Mouse (Mus musculus): ENCODE results near the gene Wwox. TPM values are rescaled to one million over a fixed set of nuclear protein-coding genes. Genes with fewer than 3 reads are reported as not detected.

Gene Wwox
- total RNA-seq, 1 experiment: 12.5 TPM

- Histone ChIP-seq H3K27ac (ENCODE audit: insufficient read depth, low read depth, low read length, poor library complexity, severe bottlenecking) (no peak overlapping the region), H3K4me3 (ENCODE audit: insufficient read depth in 1 of 2, low read depth in 1 of 2, low read length in 2 of 2, poor library complexity in 1 of 2, severe bottlenecking in 1 of 2) (no peak overlapping the region), H3K4me1 (ENCODE audit: control insufficient read depth in 2 of 2, insufficient read depth in 2 of 2, low read length in 2 of 2, poor library complexity in 1 of 2) (no peaks in the 10 kb centered on the region), H3K36me3 (ENCODE audit: control insufficient read depth, insufficient read depth, low read length, poor library complexity, severe bottlenecking) (no peaks in the 10 kb centered on the region), H3K9me3 (ENCODE audit: control insufficient read depth, insufficient read depth, low read depth, low read length) (no peaks in the 10 kb centered on the region), H3K9ac (ENCODE audit: insufficient read depth, low read depth, low read length, poor library complexity, severe bottlenecking) (no peak overlapping the region)
- in situ Hi-C loops (cut with MboI; ENCODE audit: low sequenced_read_pairs in 2 of 2, unreplicated experiment in 2 of 2): no loop called here
- no peak for TF ChIP-seq ZC3H11A (IDR thresholded peaks at IDR 0.05; ENCODE audit: borderline replicate concordance, low read depth, low read length)
- TF ChIP-seq CHD2 (IDR thresholded peaks at IDR 0.05; ENCODE audit: low read depth, low read length): no peak
- TF ChIP-seq ZNF384 (IDR thresholded peaks at IDR 0.05; ENCODE audit: low read depth, low read length): no peak
- no peak for TF ChIP-seq MAFK (IDR thresholded peaks at IDR 0.05; ENCODE audit: insufficient read depth, low read depth, low read length)
- no peak for TF ChIP-seq HCFC1 (IDR thresholded peaks at IDR 0.05; ENCODE audit: borderline replicate concordance, insufficient read depth, low read length)
- no peak for DNase-seq (ENCODE audit: low read depth, low spot score)
Observed at GRCm38 (mm10) chr8:114593424-114594157, 154.1 kb downstream of the Wwox start.

GRCm38 (mm10) chr8:114594811-114595210 is 155.4 kb downstream of the Wwox start:
- no peaks in the 10 kb centered on the region for H3K36me3 ChIP-seq (ENCODE audit: control insufficient read depth, insufficient read depth, low read length, poor library complexity, severe bottlenecking)
- DNase-seq (ENCODE audit: low read depth, low spot score): no peak
- in situ Hi-C loops (cut with MboI; ENCODE audit: low sequenced_read_pairs in 2 of 2, unreplicated experiment in 2 of 2): no loop called here
- H3K4me3 ChIP-seq (ENCODE audit: insufficient read depth in 1 of 2, low read depth in 1 of 2, low read length in 2 of 2, poor library complexity in 1 of 2, severe bottlenecking in 1 of 2): no peak overlapping the region
- H3K9ac ChIP-seq (ENCODE audit: insufficient read depth, low read depth, low read length, poor library complexity, severe bottlenecking): no peak overlapping the region
- H3K4me1 ChIP-seq (ENCODE audit: control insufficient read depth in 2 of 2, insufficient read depth in 2 of 2, low read length in 2 of 2, poor library complexity in 1 of 2): no peaks in the 10 kb centered on the region
- no peak overlapping the region for H3K27ac ChIP-seq (ENCODE audit: insufficient read depth, low read depth, low read length, poor library complexity, severe bottlenecking)
- no peaks in the 10 kb centered on the region for H3K9me3 ChIP-seq (ENCODE audit: control insufficient read depth, insufficient read depth, low read depth, low read length)
- TF ChIP-seq MAFK (IDR thresholded peaks at IDR 0.05; ENCODE audit: insufficient read depth, low read depth, low read length): no peak

GRCm38 (mm10) chr8:114599555-114599954 is 160.1 kb downstream of the Wwox start:
- in situ Hi-C loops (cut with MboI; ENCODE audit: low sequenced_read_pairs in 2 of 2, unreplicated experiment in 2 of 2): no loop called here
- Histone ChIP-seq H3K27ac (ENCODE audit: insufficient read depth, low read depth, low read length, poor library complexity, severe bottlenecking) (no peak overlapping the region), H3K9ac (ENCODE audit: insufficient read depth, low read depth, low read length, poor library complexity, severe bottlenecking) (no peak overlapping the region), H3K36me3 (ENCODE audit: control insufficient read depth, insufficient read depth, low read length, poor library complexity, severe bottlenecking) (no peaks in the 10 kb centered on the region), H3K4me1 (ENCODE audit: control insufficient read depth in 2 of 2, insufficient read depth in 2 of 2, low read length in 2 of 2, poor library complexity in 1 of 2) (peaks cover 0 to 3% of the 10 kb centered on the region in 2 experiments; a peak in 1 of 4 replicates), H3K4me3 (ENCODE audit: insufficient read depth in 1 of 2, low read depth in 1 of 2, low read length in 2 of 2, poor library complexity in 1 of 2, severe bottlenecking in 1 of 2) (no peak overlapping the region), H3K9me3 (ENCODE audit: control insufficient read depth, insufficient read depth, low read depth, low read length) (no peaks in the 10 kb centered on the region)
- TF ChIP-seq HCFC1 (IDR thresholded peaks at IDR 0.05; ENCODE audit: borderline replicate concordance, insufficient read depth, low read length) (no peak), ZNF384 (IDR thresholded peaks at IDR 0.05; ENCODE audit: low read depth, low read length) (no peak), ZC3H11A (IDR thresholded peaks at IDR 0.05; ENCODE audit: borderline replicate concordance, low read depth, low read length) (no peak), MAFK (IDR thresholded peaks at IDR 0.05; ENCODE audit: insufficient read depth, low read depth, low read length) (no peak), CHD2 (IDR thresholded peaks at IDR 0.05; ENCODE audit: low read depth, low read length) (no peak)
- DNase-seq (ENCODE audit: low read depth, low spot score): no peak

- in situ Hi-C loops (cut with MboI; ENCODE audit: low sequenced_read_pairs in 2 of 2, unreplicated experiment in 2 of 2): no loop called here
- H3K27ac ChIP-seq (ENCODE audit: insufficient read depth, low read depth, low read length, poor library complexity, severe bottlenecking): no peak overlapping the region
- H3K4me3 ChIP-seq (ENCODE audit: insufficient read depth in 1 of 2, low read depth in 1 of 2, low read length in 2 of 2, poor library complexity in 1 of 2, severe bottlenecking in 1 of 2): no peak overlapping the region
- H3K9me3 ChIP-seq (ENCODE audit: control insufficient read depth, insufficient read depth, low read depth, low read length): no peaks in the 10 kb centered on the region
- peaks cover 0 to 3% of the 10 kb centered on the region in 2 experiments; a peak in 1 of 4 replicates for H3K4me1 ChIP-seq (ENCODE audit: control insufficient read depth in 2 of 2, insufficient read depth in 2 of 2, low read length in 2 of 2, poor library complexity in 1 of 2)
- DNase-seq (ENCODE audit: low read depth, low spot score): no peak
- no peak for TF ChIP-seq ZC3H11A (IDR thresholded peaks at IDR 0.05; ENCODE audit: borderline replicate concordance, low read depth, low read length)
- no peak for TF ChIP-seq ZNF384 (IDR thresholded peaks at IDR 0.05; ENCODE audit: low read depth, low read length)
- no peak for TF ChIP-seq CHD2 (IDR thresholded peaks at IDR 0.05; ENCODE audit: low read depth, low read length)
- TF ChIP-seq HCFC1 (IDR thresholded peaks at IDR 0.05; ENCODE audit: borderline replicate concordance, insufficient read depth, low read length): no peak
- no peak for TF ChIP-seq MAFK (IDR thresholded peaks at IDR 0.05; ENCODE audit: insufficient read depth, low read depth, low read length)
- H3K36me3 ChIP-seq (ENCODE audit: control insufficient read depth, insufficient read depth, low read length, poor library complexity, severe bottlenecking): no peaks in the 10 kb centered on the region
- no peak overlapping the region for H3K9ac ChIP-seq (ENCODE audit: insufficient read depth, low read depth, low read length, poor library complexity, severe bottlenecking)
Observed at GRCm38 (mm10) chr8:114600196-114600595, 160.7 kb downstream of the Wwox start.

- TF ChIP-seq CHD2 (IDR thresholded peaks at IDR 0.05; ENCODE audit: low read depth, low read length) (no peak), ZC3H11A (IDR thresholded peaks at IDR 0.05; ENCODE audit: borderline replicate concordance, low read depth, low read length) (no peak), ZNF384 (IDR thresholded peaks at IDR 0.05; ENCODE audit: low read depth, low read length) (no peak), HCFC1 (IDR thresholded peaks at IDR 0.05; ENCODE audit: borderline replicate concordance, insufficient read depth, low read length) (no peak), MAFK (IDR thresholded peaks at IDR 0.05; ENCODE audit: insufficient read depth, low read depth, low read length) (no peak)
Observed at GRCm38 (mm10) chr8:114603046-114603445, 163.6 kb downstream of the Wwox start.

More at GRCm38 (mm10) chr8:114603046-114603445, 163.6 kb downstream of the Wwox start:
- Histone ChIP-seq H3K4me1 (ENCODE audit: control insufficient read depth in 2 of 2, insufficient read depth in 2 of 2, low read length in 2 of 2, poor library complexity in 1 of 2) (peaks cover 0 to 3% of the 10 kb centered on the region in 2 experiments; a peak in 1 of 4 replicates), H3K9ac (ENCODE audit: insufficient read depth, low read depth, low read length, poor library complexity, severe bottlenecking) (no peak overlapping the region), H3K9me3 (ENCODE audit: control insufficient read depth, insufficient read depth, low read depth, low read length) (no peaks in the 10 kb centered on the region), H3K4me3 (ENCODE audit: insufficient read depth in 1 of 2, low read depth in 1 of 2, low read length in 2 of 2, poor library complexity in 1 of 2, severe bottlenecking in 1 of 2) (no peak overlapping the region), H3K36me3 (ENCODE audit: control insufficient read depth, insufficient read depth, low read length, poor library complexity, severe bottlenecking) (no peaks in the 10 kb centered on the region), H3K27ac (ENCODE audit: insufficient read depth, low read depth, low read length, poor library complexity, severe bottlenecking) (no peak overlapping the region)
- in situ Hi-C loops (cut with MboI; ENCODE audit: low sequenced_read_pairs in 2 of 2, unreplicated experiment in 2 of 2): no loop called here
- DNase-seq (ENCODE audit: low read depth, low spot score): no peak

Measured in ES-E14 (cell line).